In the genomic region with DNA sequence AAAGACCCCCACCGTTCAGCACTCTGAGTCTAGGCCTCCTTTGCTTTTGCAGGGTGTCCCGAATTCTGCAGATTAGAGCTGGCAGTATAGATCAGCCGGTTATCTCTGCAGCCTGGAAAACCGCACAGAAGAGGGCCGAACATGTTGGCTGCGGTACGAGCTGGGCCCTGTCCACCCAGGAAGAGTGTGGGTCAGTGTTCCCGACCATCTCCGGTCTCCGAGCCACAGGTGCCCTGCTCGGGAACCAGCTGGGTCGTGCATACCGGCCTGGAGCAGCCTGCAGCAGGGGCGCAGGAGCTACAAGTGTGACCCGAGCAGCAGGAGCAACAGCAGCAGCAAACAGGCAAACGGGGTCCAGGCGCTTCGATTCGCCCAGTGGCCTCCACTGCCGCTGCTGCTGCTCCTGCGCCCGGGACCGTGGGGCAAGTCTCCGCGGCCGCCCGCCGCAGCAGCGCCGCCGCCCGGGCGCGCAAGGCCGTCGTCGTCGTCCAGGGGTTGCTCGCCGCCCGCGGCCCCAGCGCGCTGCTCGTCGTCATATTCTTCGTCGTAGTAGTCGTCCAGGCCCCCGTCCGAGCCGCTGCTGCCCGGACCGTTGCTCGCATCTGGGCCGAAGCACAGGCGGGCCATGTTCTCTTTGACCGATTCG, we compare ENCODE assay signal across 8 mouse cellular contexts. TPM values are rescaled to one million over a fixed set of nuclear protein-coding genes. Genes with fewer than 3 reads are reported as not detected.
DNase-seq lines count a peak whose midpoint lies in the region; ATAC-seq and TF ChIP-seq lines count a peak whose summit lies in the region.
"Had no signal": no experiment of that assay in that cellular context is flagged by ENCODE, and none has a peak within 500 bp of the region (broad histone marks: within the 10 kb centered on the region; RNA-seq: fewer than 3 reads in every experiment).

No protein-coding gene starts in this region.

- peak overlapping the region; percentile 92 for H3K4me2 ChIP-seq in lung, embryonic 16.5 days (ENCODE audit: low read depth, low read length)
- peak overlapping the region; percentile 93 for H3K4me2 ChIP-seq in stomach, embryonic 15.5 days

- no peak for TF ChIP-seq EP300 in heart, adult 2 months (IDR thresholded peaks at IDR 0.05; ENCODE audit: insufficient read depth, low read depth, low read length)

- no peaks in the 10 kb centered on the region for H3K36me3 ChIP-seq in thymus, adult 2 months (ENCODE audit: control insufficient read depth, insufficient read depth, low read length)
- no peaks in the 10 kb centered on the region; the same call in none of the 2 replicates for H3K36me3 ChIP-seq in heart, adult 2 months (ENCODE audit: control insufficient read depth, insufficient read depth, low read length)
- no peaks in the 10 kb centered on the region for H3K36me3 ChIP-seq in lung, embryonic 16.5 days (ENCODE audit: control insufficient read depth, insufficient read depth, low read length)
- no peaks in the 10 kb centered on the region for H3K36me3 ChIP-seq in stomach, embryonic 15.5 days

- H3K9ac ChIP-seq in heart, adult 2 months (ENCODE audit: low read depth, low read length): peak overlapping the region; percentile 87
- peak overlapping the region; percentile 82 for H3K9ac ChIP-seq in lung, embryonic 16.5 days (ENCODE audit: low read length)
- H3K9ac ChIP-seq in stomach, embryonic 15.5 days: peak overlapping the region; percentile 87

- no peaks in the 10 kb centered on the region for H3K4me1 ChIP-seq in thymus, adult 2 months (replicated peaks; ENCODE audit: control insufficient read depth, insufficient read depth, low read length)
- H3K4me1 ChIP-seq in heart, adult 2 months (ENCODE audit: control insufficient read depth, insufficient read depth, low read length): no peaks in the 10 kb centered on the region
- peaks cover 16% of the 10 kb centered on the region for H3K4me1 ChIP-seq in lung, embryonic 16.5 days (replicated peaks; ENCODE audit: control insufficient read depth, insufficient read depth, low read length)
- peaks cover 19% of the 10 kb centered on the region for H3K4me1 ChIP-seq in stomach, embryonic 15.5 days

- no peak overlapping the region for H3K27ac ChIP-seq in thymus, adult 2 months (ENCODE audit: control insufficient read depth, insufficient read depth, low read length)
- peak overlapping the region; percentile 88 for H3K27ac ChIP-seq in heart, adult 2 months
- peak overlapping the region; percentile 95 for H3K27ac ChIP-seq in lung, embryonic 16.5 days (ENCODE audit: low read length)
- peak overlapping the region; percentile 98 for H3K27ac ChIP-seq in stomach, embryonic 15.5 days

- TF ChIP-seq POLR2A in thymus, adult 2 months (IDR thresholded peaks at IDR 0.05; ENCODE audit: control insufficient read depth, extremely low read depth, insufficient read depth, low read length, poor library complexity): no peak
- TF ChIP-seq POLR2A in heart, adult 2 months (IDR thresholded peaks at IDR 0.05; ENCODE audit: insufficient read depth, low read depth, low read length): no peak

- TF ChIP-seq CTCF in thymus, adult 2 months (IDR thresholded peaks at IDR 0.05; ENCODE audit: borderline replicate concordance, control insufficient read depth, extremely low read depth, insufficient read depth, low read length, poor library complexity): no peak
- TF ChIP-seq CTCF in heart, adult 2 months (IDR thresholded peaks at IDR 0.05): peak; percentile 48

- DNase-seq in thymus, adult 2 months: no peak
- no peak for DNase-seq in thymus, postnatal 14 days
- peak; percentile 55 for DNase-seq in embryo, embryonic 10 days (ENCODE audit: low spot score)
- peak; percentile 61 to 72 for DNase-seq in heart, adult 2 months
- DNase-seq in kidney, adult 8-10 months: peak; percentile 30 to 57

- WGBS in thymus, adult 2 months: 3% methylated on average over 59 of the region's 59 CpGs
- under 1% methylated on average over 59 of the region's 59 CpGs for WGBS in heart, adult 2 months
- under 1% methylated on average over 59 of the region's 59 CpGs for WGBS in lung, embryonic 16.5 days
- under 1% methylated on average over 59 of the region's 59 CpGs for WGBS in stomach, embryonic 15.5 days

- intact Hi-C loops in heart, adult 2 months (cut with DNase I): loop anchor here (5.0 kb wide), 8 partner anchors 103 to 562 kb away; no protein-coding TSS in a partner anchor

- ATAC-seq in lung, embryonic 16.5 days (ENCODE audit: low read depth): no peak
- no peak for ATAC-seq in stomach, embryonic 15.5 days (ENCODE audit: insufficient read depth, low FRiP score, low read depth)

- H3K4me3 ChIP-seq in thymus, adult 2 months (ENCODE audit: control insufficient read depth, insufficient read depth, low read length): peak overlapping the region; percentile 17
- peak overlapping the region; percentile 83 for H3K4me3 ChIP-seq in heart, adult 2 months
- H3K4me3 ChIP-seq in lung, embryonic 16.5 days (ENCODE audit: low read length): peak overlapping the region; percentile 74
- peak overlapping the region; percentile 69 for H3K4me3 ChIP-seq in stomach, embryonic 15.5 days (replicated peaks)

- no peaks in the 10 kb centered on the region for H3K9me3 ChIP-seq in lung, embryonic 16.5 days (ENCODE audit: control insufficient read depth, low read length)
- H3K9me3 ChIP-seq in stomach, embryonic 15.5 days: no peaks in the 10 kb centered on the region

- H3K79me2 ChIP-seq in heart, adult 2 months (replicated peaks; ENCODE audit: control insufficient read depth, insufficient read depth, low read length): no peaks in the 10 kb centered on the region

- no peaks in the 10 kb centered on the region; the same call in 1 of the 2 replicates for H3K27me3 ChIP-seq in thymus, adult 2 months (ENCODE audit: control insufficient read depth, insufficient read depth, low read length)
- no peaks in the 10 kb centered on the region for H3K27me3 ChIP-seq in heart, adult 2 months (ENCODE audit: control insufficient read depth, insufficient read depth, low read length)
- H3K27me3 ChIP-seq in lung, embryonic 16.5 days (ENCODE audit: control insufficient read depth, insufficient read depth, low read depth, low read length): peaks cover 27% of the 10 kb centered on the region
- peaks cover 11% of the 10 kb centered on the region; the same call in 1 of the 2 replicates for H3K27me3 ChIP-seq in stomach, embryonic 15.5 days (replicated peaks)

RNA-seq across cellular contexts. Expression of a gene that starts 1.6 kb away (rescaled TPM):
- polyA plus RNA-seq in thymus, adult 2 months (2012; rRNA removed): 58.7 and 66.8 TPM in 2 replicates
- total RNA-seq in heart, adult 2 months (2021): 10 to 100 TPM; 26.3 to 26.4 TPM
- polyA plus RNA-seq in heart, adult 2 months (2012; rRNA removed): 16.0 and 18.8 TPM in 2 replicates
- 11.2 and 12.5 TPM in 2 replicates for polyA plus RNA-seq in lung, embryonic 16.5 days (2015; fragmentation: Nextera tagmentation; extraction: Ambion mirVana)
- 98.6 and 104 TPM in 2 replicates for polyA plus RNA-seq in stomach, embryonic 15.5 days (2015; fragmentation: Nextera tagmentation; extraction: Ambion mirVana)
- total RNA-seq: common myeloid progenitor, adult 5-6 weeks had no signal

Comparison
In these comparisons a context has a peak if more than half of its experiments do, and no peak if none do; other contexts are left out.
1. DNase-seq: peak in embryo, embryonic 10 days (single experiment), heart, adult 2 months (2 of 2) and kidney, adult 8-10 months (2 of 2); none in thymus, adult 2 months (single experiment) and thymus, postnatal 14 days (single experiment).
2. H3K4me3 ChIP-seq: peak in every context shown above with its lines; median percentile 83 in heart, adult 2 months; 74 in lung, embryonic 16.5 days; 69 in stomach, embryonic 15.5 days; 17 in thymus, adult 2 months.
3. Peak in every context shown above with its lines, with median percentiles within 50 percentile points of each other: H3K9ac ChIP-seq.